Mouse (Mus musculus) olfactory bulb, adult 2 months (tissue): Measurements from ENCODE around the gene Erlin1. TPM values are rescaled to one million over a fixed set of nuclear protein-coding genes. Genes with fewer than 3 reads are reported as not detected.
A peak's percentile ranks its signal among the peaks of the same experiment; 100 is the strongest.

Experiments
- H3K27ac ChIP-seq: fragments of 200-500 bp; 2 replicates; pipeline ENCODE4 v1.5.1; 2012; ENCODE audit warnings: low read depth, low read length; ENCODE audit not compliant: insufficient read depth
- H3K4me1 ChIP-seq: fragments of 200-500 bp; 2 replicates; pipeline ENCODE4 v1.6.1; 2012; ENCODE audit warnings: low read length; ENCODE audit not compliant: control insufficient read depth, insufficient read depth
- H3K4me3 ChIP-seq: fragments of 200-500 bp; 2 replicates; pipeline ENCODE4 v1.5.1; 2012; ENCODE audit warnings: mild to moderate bottlenecking, low read depth, low read length, moderate library complexity; ENCODE audit not compliant: insufficient read depth
- CTCF ChIP-seq: fragments of 200-500 bp; IDR thresholded peaks from 2 replicates; pipeline ENCODE4 v1.5.1; 2012; ENCODE audit warnings: low read depth, mild to moderate bottlenecking, low read length, moderate library complexity; ENCODE audit not compliant: insufficient read depth
- POLR2A ChIP-seq: fragments of 200-500 bp; IDR thresholded peaks from 2 replicates; pipeline ENCODE4 v1.6.1; 2012; ENCODE audit warnings: mild to moderate bottlenecking, low read depth, low read length, moderate library complexity; ENCODE audit not compliant: insufficient read depth
- WGBS: fragments of 180-500 bp; shearing (Covaris S2); methylation state at CpG from one replicate; pipeline ENCODE4 v1.1.7; 2018; 5-methylcytosine and 5-hydroxymethylcytosine counted together
- polyA plus RNA-seq: library from polyadenylated mRNA; stranded (reverse); fragments of >200 nt; gene quantifications from 2 replicates; pipeline ENCODE4 v1.2.4, GENCODE M21; 2012; ENCODE audit warnings: low replicate concordance; ENCODE audit not compliant: missing spikeins, insufficient read depth, insufficient read length

Erlin1 gene
- not detected in 2 replicates for polyA plus RNA-seq

- TF ChIP-seq CTCF (no peak), POLR2A (peak; percentile 25; the same call in 1 of the 2 replicates)
- WGBS = 1% methylated on average over 75 of the region's 75 CpGs
- Histone ChIP-seq H3K27ac (no peak within 1 kb of the TSS), H3K4me3 (peak within 1 kb of the TSS; percentile 64), H3K4me1 (0 out of 2 replicates have a peak, but pooled peaks cover 4% of the 10 kb centered on the region)
Measured at GRCm38 (mm10) chr19:44069121-44069913, at the start of gene Erlin1. Erlin1 (minus strand) TSS chr19:44069785.

- no peak for TF ChIP-seq CTCF
- no peak for TF ChIP-seq POLR2A
- Histone ChIP-seq H3K4me3 (no peak overlapping the region), H3K27ac (no peak overlapping the region), H3K4me1 (no peaks in the 10 kb centered on the region)
Measured at GRCm38 (mm10) chr19:44117793-44118192, 48.2 kb upstream of the Erlin1 start.

DNA sequence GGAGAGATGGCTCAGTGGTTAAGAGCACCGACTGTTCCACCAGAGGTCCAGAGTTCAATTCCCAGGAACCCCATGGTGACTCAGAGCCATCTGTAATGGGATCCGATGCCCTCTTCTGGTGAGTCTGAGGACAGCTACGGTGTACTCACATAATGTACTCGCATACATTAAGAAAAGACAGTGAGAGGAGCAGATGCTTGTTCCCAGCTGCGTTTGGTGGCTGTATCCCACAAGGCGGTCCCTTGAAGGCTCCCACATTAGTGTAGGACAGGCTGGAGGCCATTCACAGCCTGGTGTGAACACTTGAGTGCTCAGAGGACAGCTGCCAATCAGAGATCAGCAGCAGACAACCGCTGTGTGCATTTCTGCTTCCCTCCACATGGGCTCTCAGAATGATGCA lies 42.1 kb upstream of the Erlin1 start:
- WGBS = 59% methylated on average over 7 of the region's 7 CpGs
- Histone ChIP-seq H3K4me3 (no peak overlapping the region), H3K27ac (no peak overlapping the region), H3K4me1 (no peaks in the 10 kb centered on the region)
- TF ChIP-seq CTCF (no peak), POLR2A (no peak)

- WGBS = 87% methylated on average over 9 of the region's 9 CpGs
- Histone ChIP-seq H3K27ac (no peak overlapping the region), H3K4me1 (no peaks in the 10 kb centered on the region), H3K4me3 (no peak overlapping the region)
- TF ChIP-seq CTCF = no peak
- no peak for TF ChIP-seq POLR2A
Measured at GRCm38 (mm10) chr19:44110356-44110755, 40.8 kb upstream of the Erlin1 start.

DNA sequence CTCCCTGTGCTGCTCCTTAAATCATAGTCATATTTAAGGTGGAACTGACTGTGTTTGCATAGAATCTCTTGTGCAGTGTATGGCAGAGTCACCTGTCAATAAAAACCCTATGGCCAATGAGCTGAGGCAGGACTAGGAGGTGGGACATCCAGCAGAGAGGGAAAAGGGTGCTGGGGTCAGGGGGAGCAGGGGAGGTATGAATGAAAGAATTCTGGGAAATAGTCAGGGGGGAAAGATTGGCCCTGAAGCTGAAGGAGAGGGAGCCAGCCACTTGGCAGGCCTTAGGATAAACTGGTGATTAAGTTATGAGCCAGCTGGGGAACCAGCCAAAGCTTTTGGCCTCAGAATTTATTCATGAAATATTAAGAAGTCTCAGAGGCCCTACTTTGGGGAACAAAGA lies 39.4 kb upstream of the Erlin1 start:
- Histone ChIP-seq H3K4me3 (no peak overlapping the region), H3K4me1 (no peaks in the 10 kb centered on the region), H3K27ac (no peak overlapping the region)
- TF ChIP-seq POLR2A (no peak), CTCF (no peak)

GRCm38 (mm10) chr19:44107661-44108521 lies 38.3 kb upstream of the Erlin1 start:
- Histone ChIP-seq H3K27ac (0 out of 2 replicates have a peak overlapping the region, but pooled peaks have one; percentile 3), H3K4me3 (peak overlapping the region; percentile 91), H3K4me1 (no peaks in the 10 kb centered on the region)
- WGBS = 28% methylated on average over 22 of the region's 22 CpGs
- no peak for TF ChIP-seq CTCF
- no peak for TF ChIP-seq POLR2A

DNA sequence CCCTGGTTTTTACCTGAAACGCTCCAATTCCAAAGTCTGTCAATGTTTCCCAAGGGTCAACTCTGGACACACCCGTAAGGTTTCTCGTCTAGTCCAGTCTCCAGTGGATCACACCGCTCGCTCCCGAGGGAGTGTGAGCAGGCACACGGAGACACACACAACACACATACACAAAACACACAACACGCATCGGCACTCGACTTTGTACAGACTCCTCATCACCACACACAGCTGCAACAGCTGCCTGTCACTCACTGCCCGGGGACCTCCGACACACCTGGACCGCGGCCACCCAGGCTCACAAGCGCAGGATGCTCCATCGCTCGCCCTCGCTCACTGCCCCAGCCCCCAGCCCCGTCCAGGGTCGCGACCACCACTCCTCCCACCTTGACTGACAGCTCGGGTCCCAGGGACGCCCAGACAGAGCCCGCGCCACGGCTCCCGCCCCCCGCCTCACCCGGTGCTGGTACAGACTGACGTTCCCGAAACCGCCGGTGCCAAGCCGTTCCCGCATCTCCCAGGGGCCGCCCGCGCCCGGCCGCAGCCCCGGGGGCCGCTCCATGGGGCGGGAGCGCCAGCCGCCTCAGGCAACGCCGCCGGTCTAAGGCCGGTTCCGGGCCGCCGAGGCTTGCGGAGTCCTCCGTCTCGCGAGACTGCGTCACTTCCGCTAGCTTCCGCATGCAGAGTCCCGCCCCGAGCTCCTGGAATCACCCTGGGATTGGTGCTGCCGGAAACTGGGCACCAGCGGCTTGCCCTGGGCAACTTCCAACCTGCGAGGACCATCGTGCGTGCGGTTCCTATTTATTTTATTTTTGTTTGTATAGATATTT lies 37.5 kb upstream of the Erlin1 start, which contains the start of gene Chuk:
Chuk (minus strand) TSS at position 650 of the 830 bp plus-strand sequence.
- WGBS = under 1% methylated on average over 67 of the region's 67 CpGs
- no peaks in the 10 kb centered on the region for H3K4me1 ChIP-seq
- no peak for TF ChIP-seq CTCF
- TF ChIP-seq POLR2A = peak; percentile 94

DNA sequence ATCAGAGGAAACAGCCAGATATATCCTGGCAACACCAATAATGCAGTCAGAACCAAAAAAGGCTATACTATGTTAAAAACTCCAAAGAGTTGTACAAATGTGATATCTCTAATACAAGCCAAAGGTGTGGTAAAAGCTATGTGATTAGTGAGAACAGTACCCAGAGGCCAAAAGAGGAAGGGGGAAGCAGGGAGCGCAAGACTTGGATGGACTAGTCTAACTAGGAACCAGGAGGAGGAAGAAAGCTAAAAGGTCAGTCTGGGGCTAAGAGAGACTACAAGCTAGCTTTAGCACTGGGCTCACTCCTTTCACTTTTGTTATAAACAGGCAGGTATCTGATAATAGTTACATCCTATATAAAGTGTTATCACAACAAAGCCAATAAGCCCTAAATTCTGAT lies 34.8 kb upstream of the Erlin1 start:
- WGBS = 88% methylated on average over 1 of the region's 1 CpGs
- TF ChIP-seq CTCF (no peak), POLR2A (no peak)

More for the DNA sequence above, 37.5 kb upstream of the Erlin1 start, which contains the start of gene Chuk:
- Histone ChIP-seq H3K27ac (peak within 1 kb of the TSS; percentile 46; the same call in 1 of the 2 replicates), H3K4me3 (peak within 1 kb of the TSS; percentile 91)

More for the DNA sequence above, 34.8 kb upstream of the Erlin1 start:
- H3K4me3 ChIP-seq = no peak overlapping the region
- H3K4me1 ChIP-seq = no peaks in the 10 kb centered on the region
- no peak overlapping the region for H3K27ac ChIP-seq
